Mouse (Mus musculus): ENCODE data around the gene Sfta2. TPM values are rescaled to one million over a fixed set of nuclear protein-coding genes. Genes with fewer than 3 reads are reported as not detected.

Sfta2 gene
- total and polyA plus RNA-seq, 3 experiments, result not detected

DNA sequence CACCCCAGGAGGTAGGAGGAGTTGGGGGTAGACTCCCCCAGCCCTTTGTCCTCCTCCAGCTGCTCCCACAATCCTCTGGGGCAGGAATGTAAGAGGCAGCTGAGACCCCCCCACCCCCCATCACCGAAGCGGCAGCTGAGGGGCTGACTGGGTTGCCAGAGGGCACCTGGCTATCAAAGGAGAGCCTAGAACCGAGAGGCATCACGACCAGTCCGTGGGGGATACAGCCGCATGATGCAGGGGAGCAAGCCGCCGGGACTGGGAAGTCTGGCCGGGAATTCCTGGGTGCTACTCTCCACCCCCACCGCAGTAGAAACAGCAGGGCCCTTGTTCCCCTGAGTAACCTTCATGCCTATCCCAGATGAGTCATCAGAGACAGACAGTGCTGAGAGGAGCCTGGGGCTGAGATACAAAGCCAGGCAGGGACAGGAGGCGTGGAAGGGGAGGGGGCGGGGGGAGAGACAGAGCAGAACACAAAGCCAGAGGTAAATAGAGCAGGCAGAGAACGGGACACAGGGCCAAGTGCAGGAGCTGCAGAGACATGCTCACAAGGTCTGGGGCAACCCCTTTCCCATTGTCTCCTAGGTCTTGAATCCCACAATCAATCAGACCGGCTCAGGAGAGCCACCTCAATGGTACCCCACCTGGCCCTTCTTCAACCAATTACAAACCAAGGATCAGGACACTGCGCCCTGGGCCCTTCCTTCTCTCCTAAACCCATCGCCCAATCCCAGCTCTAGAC is 96.6 kb downstream of the Sfta2 start:
- no peaks in the 10 kb centered on the region for H3K79me2 ChIP-seq (ENCODE audit: control insufficient read depth, insufficient read depth, low read length, poor library complexity)
- TF ChIP-seq MEF2A (IDR thresholded peaks at IDR 0.05; ENCODE audit: extremely low read depth, insufficient replicate concordance, low read depth, low read length, poor library complexity, severe bottlenecking) (no peak), ZKSCAN1 (IDR thresholded peaks at IDR 0.05; ENCODE audit: low read depth, low read length) (no peak), MYC (IDR thresholded peaks at IDR 0.05; ENCODE audit: low read depth, low read length) (no peak), E2F4 (IDR thresholded peaks at IDR 0.05; ENCODE audit: borderline replicate concordance, low read depth, low read length) (no peak), TCF12 (IDR thresholded peaks at IDR 0.05; ENCODE audit: low read depth, low read length) (no peak), POLR2AphosphoS2 (IDR thresholded peaks at IDR 0.05; ENCODE audit: low read length) (no peak)
- peaks cover 0 to 2% of the 10 kb centered on the region in 2 experiments; a peak in 1 of 4 replicates for H3K36me3 ChIP-seq (ENCODE audit: control insufficient read depth in 1 of 2, insufficient read depth in 2 of 2, low read length in 2 of 2)
- no peak overlapping the region for H3K4me3 ChIP-seq (ENCODE audit: control insufficient read depth in 1 of 2, insufficient read depth in 1 of 2, low read depth in 2 of 2, low read length in 2 of 2)
- H3K27me3 ChIP-seq (ENCODE audit: control insufficient read depth in 1 of 2, insufficient read depth in 2 of 2, low read length in 2 of 2), result no peaks in the 10 kb centered on the region
- H3K27ac ChIP-seq (ENCODE audit: control insufficient read depth, low read depth, low read length), result no peak overlapping the region
- DNase-seq (ENCODE audit: low read depth, low spot score), result peak; percentile 22
- no peaks in the 10 kb centered on the region for H3K9me3 ChIP-seq (replicated peaks; ENCODE audit: insufficient read depth, low read length)
- peaks cover 0 to 5% of the 10 kb centered on the region in 2 experiments; a peak in 2 of 4 replicates for H3K4me1 ChIP-seq (ENCODE audit: control insufficient read depth in 1 of 2, insufficient read depth in 2 of 2, low read length in 2 of 2)
- H3K9ac ChIP-seq (ENCODE audit: control insufficient read depth, low read depth, low read length, poor library complexity, severe bottlenecking), result no peak overlapping the region

DNA sequence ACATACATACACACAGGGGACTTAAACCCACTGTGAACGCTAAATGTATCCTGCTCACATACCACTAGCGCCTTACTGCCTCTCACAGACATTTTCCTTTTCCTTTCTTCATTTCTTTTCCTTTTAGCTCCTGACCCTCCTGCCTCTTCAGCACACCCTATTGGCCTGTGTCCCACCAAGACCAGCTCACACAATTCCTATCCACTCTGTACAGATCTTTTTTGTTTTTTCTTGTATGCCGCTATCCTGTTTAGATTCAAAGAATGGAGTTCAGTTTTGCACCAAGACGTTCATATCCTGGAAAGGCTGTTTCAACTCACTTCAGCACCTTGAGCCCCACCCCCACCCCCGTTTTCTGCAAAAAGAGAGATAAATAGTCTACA is 97.1 kb downstream of the Sfta2 start:
- TF ChIP-seq MXI1 (IDR thresholded peaks at IDR 0.05; ENCODE audit: low read depth, low read length), result no peak
- TF ChIP-seq RAD21 (IDR thresholded peaks at IDR 0.05; ENCODE audit: low read depth, low read length), result no peak
- TF ChIP-seq TBP (IDR thresholded peaks at IDR 0.05; ENCODE audit: low read depth, low read length), result no peak
- TF ChIP-seq GATA1 (IDR thresholded peaks at IDR 0.05; ENCODE audit: low read depth, low read length), result no peak
- TF ChIP-seq EP300 (IDR thresholded peaks at IDR 0.05; ENCODE audit: low read depth in 1 of 2, low read length in 2 of 2), result no peak
- TF ChIP-seq UBTF (IDR thresholded peaks at IDR 0.05; ENCODE audit: borderline replicate concordance, insufficient read depth, low read depth, low read length), result no peak
- no peak for TF ChIP-seq POLR2AphosphoS5 (IDR thresholded peaks at IDR 0.05; ENCODE audit: borderline replicate concordance, low read depth, low read length)
- TF ChIP-seq ZMIZ1 (IDR thresholded peaks at IDR 0.05; ENCODE audit: low read depth, low read length), result no peak
- TF ChIP-seq MEF2A (IDR thresholded peaks at IDR 0.05; ENCODE audit: extremely low read depth, insufficient replicate concordance, low read depth, low read length, poor library complexity, severe bottlenecking), result no peak
- no peak for TF ChIP-seq POLR2A (IDR thresholded peaks at IDR 0.05; ENCODE audit: control insufficient read depth in 1 of 2, insufficient read depth in 1 of 2, low read depth in 1 of 2, low read length in 2 of 2, poor library complexity in 1 of 2)
- no peak for TF ChIP-seq MYC (IDR thresholded peaks at IDR 0.05; ENCODE audit: low read depth, low read length)
- no peak for TF ChIP-seq KAT2A (conservative IDR thresholded peaks at IDR 0.05; ENCODE audit: low read depth, low read length)
- DNase-seq (ENCODE audit: low read depth, low spot score), result no peak
- no peak overlapping the region for H3K4me3 ChIP-seq (ENCODE audit: control insufficient read depth in 1 of 2, insufficient read depth in 1 of 2, low read depth in 2 of 2, low read length in 2 of 2)
- H3K36me3 ChIP-seq (ENCODE audit: control insufficient read depth in 1 of 2, insufficient read depth in 2 of 2, low read length in 2 of 2), result peaks cover 0 to 2% of the 10 kb centered on the region in 2 experiments; a peak in 1 of 4 replicates
- H3K27me3 ChIP-seq (ENCODE audit: control insufficient read depth in 1 of 2, insufficient read depth in 2 of 2, low read length in 2 of 2), result no peaks in the 10 kb centered on the region; a peak in 1 of 4 replicates
- H3K79me2 ChIP-seq (ENCODE audit: control insufficient read depth, insufficient read depth, low read length, poor library complexity), result no peaks in the 10 kb centered on the region
- no peak overlapping the region for H3K9ac ChIP-seq (ENCODE audit: control insufficient read depth, low read depth, low read length, poor library complexity, severe bottlenecking)
- no peaks in the 10 kb centered on the region for H3K9me3 ChIP-seq (replicated peaks; ENCODE audit: insufficient read depth, low read length)
- no peak overlapping the region for H3K27ac ChIP-seq (ENCODE audit: control insufficient read depth, low read depth, low read length)
- H3K4me1 ChIP-seq (ENCODE audit: control insufficient read depth in 1 of 2, insufficient read depth in 2 of 2, low read length in 2 of 2), result peaks cover 0 to 5% of the 10 kb centered on the region in 2 experiments; a peak in 2 of 4 replicates
